In the genomic region with DNA sequence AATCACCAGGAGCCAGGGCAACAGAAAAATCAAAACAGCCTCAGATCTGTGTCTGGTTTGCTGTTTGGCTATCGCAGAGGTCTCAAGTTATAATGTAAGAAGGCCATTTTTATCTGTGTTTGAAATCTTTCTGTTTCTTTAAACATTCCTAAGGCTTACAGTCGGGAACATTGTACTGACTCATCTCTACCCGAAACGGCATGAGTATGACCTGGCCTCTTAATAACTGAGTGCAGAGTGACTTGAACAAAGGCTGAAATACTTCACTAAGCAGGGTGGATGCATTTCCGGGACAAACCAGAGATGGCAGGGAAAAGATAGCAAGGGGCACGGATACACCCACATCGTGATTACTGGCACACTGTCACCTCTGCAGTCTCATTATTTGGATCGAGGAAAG, we compare ENCODE assay signal across 30 mouse cellular contexts.
DNase-seq lines count a peak whose midpoint lies in the region; ATAC-seq and TF ChIP-seq lines count a peak whose summit lies in the region.
"Had no signal": no experiment of that assay in that cellular context is flagged by ENCODE, and none has a peak within 500 bp of the region (broad histone marks: within the 10 kb centered on the region; RNA-seq: fewer than 3 reads in every experiment).

No protein-coding gene starts in this region.

- no peak for TF ChIP-seq CTCF in Patski (IDR thresholded peaks at IDR 0.05)

- intact Hi-C loops in left cerebral cortex, postnatal 10 days (cut with DNase I) = no loop called here

- POLR2A ChIA-PET in Patski (lab: Charles Lee) = no interaction called here

- H3K4me3 ChIP-seq in myocyte = no peak overlapping the region
- H3K4me3 ChIP-seq: embryonic facial prominence, embryonic 12.5 days; embryonic facial prominence, embryonic 15.5 days; erythroblast, embryonic 14.5 days; forebrain, embryonic 12.5 days; forebrain, embryonic 15.5 days; heart, embryonic 12.5 days; heart, embryonic 15.5 days; hindbrain, embryonic 10.5 days; hindbrain, embryonic 13.5 days; intestine, embryonic 15.5 days had no signal

- no peak overlapping the region for H3ac ChIP-seq in myocyte (ENCODE audit: control insufficient read depth, insufficient read length)

- no peaks in the 10 kb centered on the region for H3K36me3 ChIP-seq in myocyte (ENCODE audit: control insufficient read depth, insufficient read depth)
- H3K36me3 ChIP-seq: embryonic facial prominence, embryonic 12.5 days; embryonic facial prominence, embryonic 15.5 days; forebrain, embryonic 12.5 days; forebrain, embryonic 15.5 days; G1E; heart, embryonic 12.5 days; heart, embryonic 15.5 days; hindbrain, embryonic 10.5 days; hindbrain, embryonic 13.5 days; intestine, embryonic 15.5 days had no signal

- ATAC-seq in Patski = peak; percentile 82
- no peak for ATAC-seq in CD4-positive, CD25-positive, alpha-beta regulatory T cell, adult 4 months
- ATAC-seq: activated CD4-positive, CD25-positive, alpha-beta regulatory T cell, adult 4 months; forebrain, embryonic 15.5 days; hindbrain, embryonic 16.5 days; intestine, embryonic 15.5 days had no signal

- CTCF ChIA-PET in Patski (lab: Charles Lee) = no interaction called here

- no peak for TF ChIP-seq POLR2A in myocyte (IDR thresholded peaks at IDR 0.05; ENCODE audit: insufficient read length, low read depth)

- no peaks in the 10 kb centered on the region for H3K27me3 ChIP-seq in Patski
- H3K27me3 ChIP-seq in myocyte (ENCODE audit: control insufficient read depth, insufficient read depth, insufficient read length) = no peaks in the 10 kb centered on the region
- H3K27me3 ChIP-seq: CH12.LX; embryonic facial prominence, embryonic 12.5 days; embryonic facial prominence, embryonic 15.5 days; forebrain, embryonic 12.5 days; forebrain, embryonic 15.5 days; heart, embryonic 12.5 days; heart, embryonic 15.5 days; hindbrain, embryonic 13.5 days; intestine, embryonic 15.5 days had no signal

- H3K4me2 ChIP-seq in myocyte (ENCODE audit: low read depth) = peak overlapping the region; percentile 51
- H3K4me2 ChIP-seq: embryonic facial prominence, embryonic 12.5 days; embryonic facial prominence, embryonic 15.5 days; forebrain, embryonic 12.5 days; forebrain, embryonic 15.5 days; heart, embryonic 12.5 days; heart, embryonic 15.5 days; hindbrain, embryonic 13.5 days; intestine, embryonic 15.5 days had no signal

- in situ Hi-C loops in Patski (cut with MboI; ENCODE audit: low pct_unique_long_range_greater_than_20kb) = no loop called here

- no peaks in the 10 kb centered on the region for H3K79me2 ChIP-seq in myocyte (ENCODE audit: control insufficient read depth, insufficient read depth)

- peak; percentile 5 for DNase-seq in urinary bladder, postnatal 14 days (ENCODE audit: low spot score)
- no peak for DNase-seq in urinary bladder, postnatal 25 days (ENCODE audit: low spot score)
- peak; percentile 19 for DNase-seq in Patski (ENCODE audit: low read depth, low spot score)
- no peak for DNase-seq in left cerebral cortex, postnatal 10 days (ENCODE audit: extremely low spot score in 1 of 2, low spot score in 2 of 2)
- DNase-seq: adrenal gland, adult 8-10 months; adrenal gland, postnatal 25 days; cerebellum, adult 18-20 months; cerebellum, postnatal 10 days; cerebellum, postnatal 36 days; embryo, embryonic 11 days; gastrocnemius, postnatal 25 days; heart, adult 18-20 months; heart, postnatal 10 days; heart, postnatal 36 days had no signal

TF ChIP-seq in myocyte, 11 proteins besides CTCF, POLR2A, EP300 and RAD21:
- no peak for TF ChIP-seq TCF3 (IDR thresholded peaks at IDR 0.05; ENCODE audit: insufficient read length, low read depth)
- TF ChIP-seq MYOD1 (IDR thresholded peaks at IDR 0.05; ENCODE audit: control insufficient read depth in 1 of 3, insufficient read length in 2 of 3, low read depth in 2 of 3) = no peak
- no peak for TF ChIP-seq CEBPB (IDR thresholded peaks at IDR 0.05; ENCODE audit: insufficient read depth, poor library complexity, severe bottlenecking)
- no peak for TF ChIP-seq POLR2AphosphoS2 (IDR thresholded peaks at IDR 0.05; ENCODE audit: insufficient read length, low read depth)
- TF ChIP-seq MAX (IDR thresholded peaks at IDR 0.05; ENCODE audit: low read depth) = no peak
- TF ChIP-seq REST (IDR thresholded peaks at IDR 0.05; ENCODE audit: insufficient read depth, insufficient read length) = no peak
- no peak for TF ChIP-seq SRF (IDR thresholded peaks at IDR 0.05; ENCODE audit: control insufficient read depth, insufficient read length, low read depth)
- no peak for TF ChIP-seq E2F4 (IDR thresholded peaks at IDR 0.05; ENCODE audit: insufficient read depth)
- TF ChIP-seq MYOG (IDR thresholded peaks at IDR 0.05; ENCODE audit: control insufficient read depth in 1 of 3, insufficient read depth in 1 of 3, insufficient read length in 2 of 3, low read depth in 2 of 3) = no peak
- TF ChIP-seq USF1 (IDR thresholded peaks at IDR 0.05; ENCODE audit: low read depth) = no peak
- no peak for TF ChIP-seq TCF12 (IDR thresholded peaks at IDR 0.05; ENCODE audit: insufficient read depth, poor library complexity, severe bottlenecking)

Comparison
In these comparisons a context has a peak if more than half of its experiments do, and no peak if none do; other contexts are left out.
1. DNase-seq: peak in urinary bladder, postnatal 14 days (single experiment) and Patski (single experiment); none in urinary bladder, postnatal 25 days (single experiment) and left cerebral cortex, postnatal 10 days (0 of 2).